Comparison of ENCODE assay signal across 11 mouse cellular contexts in the genomic region with DNA sequence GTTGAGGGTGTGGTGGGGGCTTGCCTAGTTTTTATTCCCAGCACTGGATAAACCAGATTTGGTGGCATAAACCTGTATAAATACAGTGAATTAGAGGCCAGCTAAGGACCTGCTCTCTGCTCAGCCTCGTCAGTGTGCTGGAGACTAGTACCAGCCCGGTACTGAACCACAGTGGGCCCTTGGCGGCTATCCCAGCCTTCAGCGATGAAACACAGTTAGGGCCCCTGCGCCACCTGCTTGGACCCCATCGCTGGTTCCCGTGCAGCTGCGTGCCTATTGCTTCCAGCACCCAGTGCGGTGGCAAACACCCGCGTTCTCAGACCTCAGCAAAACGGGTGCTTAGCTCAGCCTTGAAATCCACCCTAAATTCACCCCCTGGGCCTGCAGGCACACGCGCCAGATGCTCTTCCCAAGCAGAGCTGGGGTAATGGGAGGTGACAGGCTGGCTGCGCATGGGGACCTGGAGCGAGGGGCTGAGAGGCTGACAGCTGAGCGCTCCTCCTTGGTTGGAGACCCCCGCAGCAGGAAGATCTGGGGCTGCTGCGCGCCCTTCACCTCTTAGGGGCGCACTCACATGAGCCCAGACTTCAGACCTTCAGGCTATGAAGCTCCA.
A peak's percentile ranks its signal among the peaks of the same experiment; 100 is the strongest.
DNase-seq lines count a peak whose midpoint lies in the region; ATAC-seq lines count a peak whose summit lies in the region.
"Had no signal": no experiment of that assay in that cellular context is flagged by ENCODE, and none has a peak within 500 bp of the region (broad histone marks: within the 10 kb centered on the region; RNA-seq: fewer than 3 reads in every experiment).

No protein-coding gene starts in this region.

- H3K9ac ChIP-seq in hindbrain, embryonic 15.5 days, result no peak overlapping the region
- no peak overlapping the region for H3K9ac ChIP-seq in neural tube, embryonic 13.5 days
- H3K9ac ChIP-seq: embryonic facial prominence, embryonic 15.5 days had no signal

- peak; percentile 74 to 77 for DNase-seq in cerebellum, postnatal 10 days
- no peak for DNase-seq in cerebellum, adult 9-11 months
- DNase-seq in left cerebral cortex, postnatal 4 days, result peak; percentile 64
- DNase-seq in left cerebral cortex, postnatal 14 days (ENCODE audit: low spot score in 2 of 2), result no peak
- DNase-seq in spleen, adult 18-20 months, result no peak
- DNase-seq: lung, adult 18-20 months had no signal

- peak overlapping the region; percentile 10; the same call in 1 of the 2 replicates for H3K4me2 ChIP-seq in hindbrain, embryonic 15.5 days
- peak overlapping the region; percentile 13; the same call in 1 of the 2 replicates for H3K4me2 ChIP-seq in neural tube, embryonic 13.5 days
- H3K4me2 ChIP-seq: embryonic facial prominence, embryonic 15.5 days had no signal

- no peaks in the 10 kb centered on the region for H3K36me3 ChIP-seq in hindbrain, embryonic 15.5 days
- no peaks in the 10 kb centered on the region for H3K36me3 ChIP-seq in neural tube, embryonic 13.5 days
- H3K36me3 ChIP-seq: embryonic facial prominence, embryonic 15.5 days had no signal

- no peaks in the 10 kb centered on the region for H3K9me3 ChIP-seq in hindbrain, embryonic 15.5 days
- H3K9me3 ChIP-seq in neural tube, embryonic 13.5 days, result no peaks in the 10 kb centered on the region
- H3K9me3 ChIP-seq: embryonic facial prominence, embryonic 15.5 days had no signal

- no peak overlapping the region for H3K27ac ChIP-seq in hindbrain, embryonic 15.5 days (replicated peaks)
- peak overlapping the region; percentile 20 for H3K27ac ChIP-seq in neural tube, embryonic 13.5 days (replicated peaks)
- H3K27ac ChIP-seq: embryonic facial prominence, embryonic 15.5 days had no signal

- no peak overlapping the region for H3K4me3 ChIP-seq in hindbrain, embryonic 15.5 days
- H3K4me3 ChIP-seq in neural tube, embryonic 13.5 days, result no peak overlapping the region
- H3K4me3 ChIP-seq: embryonic facial prominence, embryonic 15.5 days had no signal

- intact Hi-C loops in left cerebral cortex, postnatal 4 days (cut with DNase I), result no loop called here
- intact Hi-C loops in left cerebral cortex, postnatal 14 days (cut with DNase I), result no loop called here

- peak; percentile 46; the same call in 1 of the 2 replicates for ATAC-seq in hindbrain, embryonic 15.5 days (ENCODE audit: low FRiP score, low read depth)
- peak; percentile 66 for ATAC-seq in neural tube, embryonic 13.5 days (ENCODE audit: low read depth)
- no peak for ATAC-seq in monocyte, adult 5-6 weeks (replicated peaks; ENCODE audit: insufficient number of reproducible peaks, low FRiP score, low TSS enrichment, poor library complexity, severe bottlenecking)
- ATAC-seq: Patski had no signal

- no peaks in the 10 kb centered on the region for H3K27me3 ChIP-seq in hindbrain, embryonic 15.5 days
- no peaks in the 10 kb centered on the region for H3K27me3 ChIP-seq in neural tube, embryonic 13.5 days

- H3K4me1 ChIP-seq in hindbrain, embryonic 15.5 days (replicated peaks), result peaks cover 31% of the 10 kb centered on the region
- peaks cover 43% of the 10 kb centered on the region for H3K4me1 ChIP-seq in neural tube, embryonic 13.5 days (replicated peaks)

- 34% methylated on average over 21 of the region's 21 CpGs for WGBS in hindbrain, embryonic 15.5 days
- WGBS in neural tube, embryonic 13.5 days, result 37% methylated on average over 21 of the region's 21 CpGs

Comparison
In these comparisons a context has a peak if more than half of its experiments do, and no peak if none do; other contexts are left out.
1. DNase-seq: peak in cerebellum, postnatal 10 days (2 of 2) and left cerebral cortex, postnatal 4 days (single experiment); none in cerebellum, adult 9-11 months (single experiment), left cerebral cortex, postnatal 14 days (0 of 2) and spleen, adult 18-20 months (0 of 2).